Mouse (Mus musculus) cortical plate, adult 2 months (tissue): ENCODE measurements at regions not wholly inside any gene's neighbourhood (a gene's known extent, or its start where the extent isn't known, plus 50 kb on each side); places are given as distances from the start of the nearest gene placed in this dataset.

ENCODE experiments used
- CTCF ChIP-seq: fragments of 200-500 bp; IDR thresholded peaks from 2 replicates; pipeline ENCODE4 v1.5.1; 2011; ENCODE audit warnings: mild to moderate bottlenecking, control low read depth, low read length; ENCODE audit not compliant: insufficient read depth; ENCODE audit errors: extremely low read depth
- POLR2A ChIP-seq: fragments of 200-500 bp; IDR thresholded peaks from 2 replicates; pipeline ENCODE4 v1.6.1; 2011; ENCODE audit warnings: mild to moderate bottlenecking, low read length, control low read depth; ENCODE audit not compliant: insufficient read depth; ENCODE audit errors: extremely low read depth

- TF ChIP-seq POLR2A (no peak), CTCF (no peak)
Measured at GRCm38 (mm10) chr15:32042173-32042572, 134.9 kb upstream of the Tas2r119 start.
